12 mouse cellular contexts compared by ENCODE assay signal in the genomic region with DNA sequence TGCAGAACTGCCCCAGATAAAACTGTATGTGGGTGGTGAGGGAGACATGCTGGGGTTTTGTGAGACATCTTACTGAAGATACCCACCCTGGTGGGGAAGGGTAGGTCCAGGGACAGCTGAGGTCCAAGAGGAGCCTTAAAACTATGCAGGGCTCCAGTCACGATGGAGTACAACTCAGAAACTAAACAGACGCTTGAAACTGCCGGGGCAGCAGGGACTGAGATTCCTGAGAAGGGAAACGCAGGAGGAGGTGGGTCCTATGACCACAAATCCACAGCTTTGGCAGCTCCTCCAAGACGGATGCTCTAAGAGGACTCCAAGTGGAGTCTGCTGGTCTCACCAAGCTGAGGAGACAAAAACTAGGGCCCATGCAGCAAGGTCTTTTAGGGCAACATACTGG. TPM values are rescaled to one million over a fixed set of nuclear protein-coding genes. Genes with fewer than 3 reads are reported as not detected.
DNase-seq lines count a peak whose midpoint lies in the region; ATAC-seq and TF ChIP-seq lines count a peak whose summit lies in the region.
"Had no signal": no experiment of that assay in that cellular context is flagged by ENCODE, and none has a peak within 500 bp of the region (broad histone marks: within the 10 kb centered on the region; RNA-seq: fewer than 3 reads in every experiment).

No protein-coding gene starts in this region.

- no peak for TF ChIP-seq EP300 in lung, postnatal 0 days (IDR thresholded peaks at IDR 0.05)

- no peak overlapping the region for H3K9ac ChIP-seq in lung, postnatal 0 days (replicated peaks; ENCODE audit: low read depth)
- H3K9ac ChIP-seq: limb, embryonic 13.5 days; midbrain, embryonic 15.5 days had no signal

- no peak for ATAC-seq in lung, postnatal 0 days
- ATAC-seq: midbrain, embryonic 15.5 days had no signal

- DNase-seq in gastrocnemius, postnatal 10 days: peak; percentile 7
- DNase-seq in gastrocnemius, adult 8-10 months (ENCODE audit: low spot score in 2 of 2): no peak
- DNase-seq in layer of hippocampus, adult 2 months (ENCODE audit: low spot score in 2 of 2): no peak
- no peak for DNase-seq in layer of hippocampus, adult 9-10 months (ENCODE audit: low spot score)
- no peak for DNase-seq in embryonic facial prominence, embryonic 10.5 days (ENCODE audit: low spot score)
- DNase-seq in lung, postnatal 0 days (ENCODE audit: low spot score): no peak
- DNase-seq in cerebellum, adult 9-11 months: no peak
- no peak for DNase-seq in thymus, postnatal 14 days
- DNase-seq: cerebellum, postnatal 36 days; kidney, postnatal 14 days had no signal

- H3K4me2 ChIP-seq in lung, postnatal 0 days (replicated peaks; ENCODE audit: low read depth, low read length): no peak overlapping the region
- H3K4me2 ChIP-seq: limb, embryonic 13.5 days; midbrain, embryonic 15.5 days had no signal

- peaks cover 56% of the 10 kb centered on the region for H3K4me1 ChIP-seq in embryonic facial prominence, embryonic 10.5 days
- peaks cover 48% of the 10 kb centered on the region for H3K4me1 ChIP-seq in lung, postnatal 0 days (ENCODE audit: insufficient read depth, low read depth, low read length)

- H3K36me3 ChIP-seq in embryonic facial prominence, embryonic 10.5 days (replicated peaks): peaks cover 24% of the 10 kb centered on the region
- no peaks in the 10 kb centered on the region for H3K36me3 ChIP-seq in lung, postnatal 0 days (ENCODE audit: insufficient read depth, low read length)
- H3K36me3 ChIP-seq: midbrain, embryonic 15.5 days had no signal

- 69% methylated on average over 5 of the region's 5 CpGs for WGBS in embryonic facial prominence, embryonic 10.5 days
- 21% methylated on average over 5 of the region's 5 CpGs for WGBS in lung, postnatal 0 days

- no peak for TF ChIP-seq CTCF in layer of hippocampus, adult 2 months (conservative IDR thresholded peaks at IDR 0.05)
- no peak for TF ChIP-seq CTCF in lung, postnatal 0 days (IDR thresholded peaks at IDR 0.05)

- no peaks in the 10 kb centered on the region for H3K27me3 ChIP-seq in embryonic facial prominence, embryonic 10.5 days (replicated peaks; ENCODE audit: low read depth, poor library complexity, severe bottlenecking)
- H3K27me3 ChIP-seq in lung, postnatal 0 days (replicated peaks; ENCODE audit: insufficient read depth, low read length): no peaks in the 10 kb centered on the region
- H3K27me3 ChIP-seq: limb, embryonic 13.5 days; midbrain, embryonic 15.5 days had no signal

- H3K9me3 ChIP-seq in embryonic facial prominence, embryonic 10.5 days: no peaks in the 10 kb centered on the region
- H3K9me3 ChIP-seq in lung, postnatal 0 days (ENCODE audit: low read length): no peaks in the 10 kb centered on the region
- H3K9me3 ChIP-seq: limb, embryonic 13.5 days; midbrain, embryonic 15.5 days had no signal

- no peak overlapping the region for H3K4me3 ChIP-seq in layer of hippocampus, adult 2 months
- H3K4me3 ChIP-seq in embryonic facial prominence, embryonic 10.5 days: no peak overlapping the region
- H3K4me3 ChIP-seq in lung, postnatal 0 days (ENCODE audit: low read depth, low read length): no peak overlapping the region
- H3K4me3 ChIP-seq: limb, embryonic 13.5 days; midbrain, embryonic 15.5 days had no signal

- H3K27ac ChIP-seq in layer of hippocampus, adult 2 months: peak overlapping the region; percentile 85
- H3K27ac ChIP-seq in embryonic facial prominence, embryonic 10.5 days (replicated peaks): peak overlapping the region; percentile 59
- H3K27ac ChIP-seq in lung, postnatal 0 days (ENCODE audit: low read length): peak overlapping the region; percentile 62
- H3K27ac ChIP-seq: limb, embryonic 13.5 days; midbrain, embryonic 15.5 days had no signal

RNA-seq across cellular contexts. Expression of a gene that starts 21.3 kb away (rescaled TPM):
- total RNA-seq in gastrocnemius, postnatal 10 days (2021): 100 to 1,000 TPM; 109 to 119 TPM
- 10 to 100 TPM; 27.4 to 36.6 (median 31.5) TPM for total RNA-seq in gastrocnemius, adult 8-10 months (2022)
- 10 to 100 TPM; 42.2 to 45.6 TPM for total RNA-seq in layer of hippocampus, adult 2 months (2021)
- polyA plus RNA-seq in embryonic facial prominence, embryonic 10.5 days (2016; fragmentation: Nextera tagmentation; extraction: Ambion mirVana): 69.3 and 69.7 TPM in 2 replicates
- 136 and 158 TPM in 2 replicates for polyA plus RNA-seq in lung, postnatal 0 days (2015; fragmentation: Nextera tagmentation; extraction: Ambion mirVana)
